Mouse (Mus musculus) bone marrow macrophage, adult 2 months (primary cell): ENCODE measurements around the gene Gm26741. TPM values are rescaled to one million over a fixed set of nuclear protein-coding genes. Genes with fewer than 3 reads are reported as not detected.

Experiments
- H3K27ac ChIP-seq: 2 replicates; pipeline ENCODE4 v1.5.1; 2012; ENCODE audit warnings: low read depth, low read length; ENCODE audit not compliant: insufficient read depth
- H3K4me1 ChIP-seq: 2 replicates; pipeline ENCODE4 v1.6.1; 2012; ENCODE audit warnings: low read length; ENCODE audit not compliant: control insufficient read depth, insufficient read depth
- H3K4me3 ChIP-seq: 2 replicates; pipeline ENCODE4 v1.5.1; 2012; ENCODE audit warnings: mild to moderate bottlenecking, low read length, moderate library complexity; ENCODE audit not compliant: insufficient read depth
- CTCF ChIP-seq: IDR thresholded peaks from 2 replicates; pipeline ENCODE4 v1.5.1; 2012; ENCODE audit warnings: low read depth, mild to moderate bottlenecking, low read length, moderate library complexity
- POLR2A ChIP-seq: IDR thresholded peaks from 2 replicates; pipeline ENCODE4 v1.6.1; 2012; ENCODE audit warnings: mild to moderate bottlenecking, low read depth, low read length, borderline replicate concordance
- polyA plus RNA-seq: library from polyadenylated mRNA; stranded (reverse); fragments of >200 nt; gene quantifications from 2 replicates; pipeline ENCODE4 v1.2.4, GENCODE M21; 2012; ENCODE audit not compliant: missing spikeins, insufficient read depth, insufficient read length

The Gm26741 gene
- polyA plus RNA-seq, 1 experiment, result not detected

DNA sequence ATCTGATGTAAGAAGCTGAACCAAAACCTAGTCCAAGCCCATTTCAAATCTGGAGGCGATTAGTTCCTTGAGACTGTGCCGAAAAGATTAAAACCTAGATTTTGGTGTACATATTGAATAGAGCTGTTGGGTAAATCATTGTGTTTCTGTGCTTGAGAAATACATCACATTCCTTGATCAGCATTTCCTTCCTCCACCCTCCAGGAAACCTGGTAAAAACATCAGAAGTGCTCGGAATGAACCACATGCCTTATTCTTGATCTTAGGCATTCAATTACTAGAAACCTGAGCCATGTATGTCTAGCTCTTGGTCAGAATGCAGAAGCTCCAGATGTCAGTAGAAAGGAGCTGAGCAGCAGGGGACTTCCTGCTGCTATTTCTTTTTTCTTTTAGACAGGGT, 30.9 kb downstream of the Gm26741 start:
- Histone ChIP-seq H3K4me1 (no peaks in the 10 kb centered on the region), H3K27ac (no peak overlapping the region), H3K4me3 (no peak overlapping the region)
- TF ChIP-seq POLR2A, result no peak
- no peak for TF ChIP-seq CTCF

DNA sequence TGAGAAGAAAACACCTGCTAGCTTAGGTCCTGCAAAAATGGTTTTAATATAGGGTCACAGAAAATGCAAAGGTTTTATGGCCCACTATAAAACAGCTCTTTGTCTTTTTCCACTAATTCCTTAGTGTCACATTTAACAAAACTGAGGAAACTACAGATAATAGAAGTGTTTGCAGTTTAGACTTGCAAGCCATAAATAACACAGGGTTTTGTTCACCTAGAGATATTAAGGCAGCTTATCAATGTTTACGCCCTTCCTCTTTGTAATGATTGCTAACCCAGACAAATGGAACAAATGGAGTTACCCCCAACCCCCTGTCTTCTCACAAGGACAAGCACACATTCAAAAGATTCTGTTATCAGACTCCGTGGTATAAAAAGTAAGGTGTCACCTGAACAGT, 32.6 kb downstream of the Gm26741 start:
- Histone ChIP-seq H3K27ac (no peak overlapping the region), H3K4me1 (no peaks in the 10 kb centered on the region), H3K4me3 (no peak overlapping the region)
- TF ChIP-seq CTCF, result no peak
- no peak for TF ChIP-seq POLR2A

DNA sequence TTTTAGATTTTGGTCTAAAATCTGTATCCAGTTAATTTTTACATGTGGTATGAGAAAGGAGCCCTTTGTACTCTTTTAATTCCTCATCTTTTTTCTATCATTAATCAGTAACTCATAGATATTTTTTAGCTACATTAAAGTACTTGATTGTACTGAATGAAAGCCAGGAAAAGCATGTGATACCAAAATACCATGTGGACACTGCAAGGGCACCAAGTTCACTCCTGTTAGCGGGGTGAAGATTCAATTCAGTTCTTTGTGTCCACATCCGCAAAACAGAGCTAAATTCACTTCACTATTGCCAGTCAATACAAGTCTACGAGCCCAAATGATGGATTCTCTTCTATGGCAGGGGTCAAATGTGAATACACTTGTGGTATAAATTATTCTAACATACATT, 38.1 kb downstream of the Gm26741 start:
- Histone ChIP-seq H3K4me3 (no peak overlapping the region), H3K27ac (no peak overlapping the region), H3K4me1 (no peaks in the 10 kb centered on the region)
- TF ChIP-seq CTCF, result no peak
- no peak for TF ChIP-seq POLR2A

DNA sequence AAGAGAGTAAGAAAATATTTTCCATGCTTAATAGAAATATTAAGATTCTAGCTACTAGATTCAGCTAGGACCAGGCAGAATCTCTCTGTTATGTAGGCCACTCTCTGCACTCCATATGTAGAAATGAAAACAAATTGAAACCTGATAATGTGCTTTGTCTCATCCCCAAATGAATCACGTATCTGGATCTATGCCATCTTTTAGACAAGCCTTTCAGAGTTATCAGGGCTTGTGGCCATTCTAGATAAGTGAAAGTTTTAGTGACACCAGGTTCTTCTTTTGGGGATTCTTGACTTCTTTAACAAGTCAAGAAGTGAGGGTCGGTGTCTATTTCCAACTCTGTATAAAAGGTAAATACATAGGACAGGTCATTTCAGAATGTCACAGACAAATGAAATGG, 40.1 kb downstream of the Gm26741 start:
- H3K27ac ChIP-seq, result no peak overlapping the region
- no peak overlapping the region for H3K4me3 ChIP-seq
- TF ChIP-seq CTCF (no peak), POLR2A (no peak)
- no peaks in the 10 kb centered on the region for H3K4me1 ChIP-seq

DNA sequence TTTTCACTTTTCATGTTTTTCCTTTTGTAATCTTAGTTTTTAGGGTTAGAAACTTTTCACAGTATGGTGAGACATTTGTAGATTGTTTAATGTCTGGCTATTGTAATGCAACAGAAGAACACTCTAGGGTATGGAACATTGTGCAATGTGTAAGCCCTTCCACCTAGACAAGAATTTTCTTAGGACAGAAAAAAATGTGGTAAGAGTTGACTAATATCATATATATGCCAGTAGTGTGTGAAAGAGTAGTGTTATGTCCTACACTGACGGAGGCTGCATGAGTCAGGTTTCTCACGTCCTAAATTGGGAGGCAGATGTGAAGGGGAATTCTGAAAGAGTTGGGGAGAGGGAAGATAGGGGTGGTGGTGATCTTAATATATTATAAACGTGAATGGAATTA, 41.2 kb downstream of the Gm26741 start:
- no peak overlapping the region for H3K4me3 ChIP-seq
- no peak for TF ChIP-seq POLR2A
- TF ChIP-seq CTCF, result no peak
- H3K4me1 ChIP-seq, result no peaks in the 10 kb centered on the region
- H3K27ac ChIP-seq, result no peak overlapping the region

DNA sequence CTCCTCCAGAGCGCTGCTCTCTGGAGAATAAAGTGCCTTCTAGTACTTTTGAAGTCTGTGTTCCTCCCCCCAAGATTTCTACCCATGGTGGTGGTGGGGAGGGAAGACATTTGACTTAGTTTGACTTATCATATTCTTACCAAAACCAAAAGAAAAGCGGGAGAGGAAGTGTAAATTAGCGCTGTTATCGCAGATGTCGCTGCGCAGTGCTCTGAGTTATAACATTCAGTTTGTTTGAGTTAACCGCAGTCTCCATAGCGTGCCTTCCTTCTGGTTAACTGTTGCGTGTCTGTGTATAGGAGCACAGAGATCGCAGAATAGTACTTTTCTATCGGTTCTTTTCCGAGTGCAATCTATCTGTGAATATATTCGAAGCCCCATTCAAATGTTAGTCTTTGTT, 46.6 kb downstream of the Gm26741 start:
- H3K27ac ChIP-seq, result no peak overlapping the region
- no peak for TF ChIP-seq POLR2A
- no peaks in the 10 kb centered on the region for H3K4me1 ChIP-seq
- H3K4me3 ChIP-seq, result no peak overlapping the region

DNA sequence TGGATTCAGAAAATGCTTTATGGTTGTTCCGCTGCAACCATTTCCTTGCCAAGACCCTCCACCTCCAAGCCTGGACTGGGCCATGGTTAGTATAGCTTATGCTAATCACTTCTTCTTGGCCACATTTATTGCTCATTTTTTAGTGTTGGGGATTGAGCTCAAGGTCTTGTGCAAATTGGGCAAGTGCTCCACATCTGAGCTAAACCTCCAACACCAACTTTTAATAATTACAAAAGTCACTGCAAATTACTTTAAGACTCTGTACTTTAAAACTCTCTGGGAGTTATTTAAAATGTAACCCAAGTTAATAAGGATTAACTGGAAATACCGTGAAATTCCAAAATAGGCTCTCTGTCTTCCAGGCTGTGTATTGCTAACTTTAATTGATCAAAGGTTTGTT, 49.0 kb downstream of the Gm26741 start:
- H3K4me3 ChIP-seq, result no peak overlapping the region
- H3K27ac ChIP-seq, result no peak overlapping the region
- no peaks in the 10 kb centered on the region for H3K4me1 ChIP-seq
- TF ChIP-seq CTCF (no peak), POLR2A (no peak)

Other genes starting within 250 kb of the Gm26741 start
- gene Ros1, start 163.5 kb upstream of the Gm26741 start, polyA plus RNA-seq, result not detected in 2 replicates
- gene Dcbld1, start 125.1 kb upstream of the Gm26741 start, polyA plus RNA-seq, result not detected in 2 replicates
- gene Gopc, start 23.4 kb downstream of the Gm26741 start, polyA plus RNA-seq, result 16.8 and 19.6 TPM in 2 replicates
- not detected in 2 replicates for gene Nepn, start 30.2 kb downstream of the Gm26741 start, polyA plus RNA-seq
- gene Nus1, start 58.8 kb downstream of the Gm26741 start, polyA plus RNA-seq, result 47.6 and 49.0 TPM in 2 replicates